Mouse (Mus musculus): Measurements from ENCODE around the gene Tjp3.

The Tjp3 gene

DNA sequence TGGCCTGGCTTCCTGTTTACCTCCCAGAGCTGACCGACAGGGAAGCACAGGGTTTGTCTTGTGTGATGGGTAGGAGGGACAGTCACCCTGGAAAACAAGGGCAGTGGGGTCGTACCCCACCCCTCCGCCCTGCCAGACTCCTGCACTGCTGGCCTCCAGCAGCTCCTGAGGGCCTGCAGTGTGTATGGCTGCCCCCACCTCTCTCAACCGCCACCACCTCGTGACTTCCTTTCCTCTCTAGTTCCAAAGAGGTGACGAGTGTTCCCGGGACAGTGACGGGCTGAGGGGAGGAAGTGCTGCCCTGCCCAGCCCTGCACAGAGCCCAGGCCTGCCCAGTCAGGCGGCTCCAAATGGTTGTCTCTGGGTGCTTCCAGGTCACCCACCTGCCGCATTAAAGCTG, 6.5 kb upstream of the Tjp3 start:
- no peak for DNase-seq (ENCODE audit: low spot score in 2 of 2)

DNA sequence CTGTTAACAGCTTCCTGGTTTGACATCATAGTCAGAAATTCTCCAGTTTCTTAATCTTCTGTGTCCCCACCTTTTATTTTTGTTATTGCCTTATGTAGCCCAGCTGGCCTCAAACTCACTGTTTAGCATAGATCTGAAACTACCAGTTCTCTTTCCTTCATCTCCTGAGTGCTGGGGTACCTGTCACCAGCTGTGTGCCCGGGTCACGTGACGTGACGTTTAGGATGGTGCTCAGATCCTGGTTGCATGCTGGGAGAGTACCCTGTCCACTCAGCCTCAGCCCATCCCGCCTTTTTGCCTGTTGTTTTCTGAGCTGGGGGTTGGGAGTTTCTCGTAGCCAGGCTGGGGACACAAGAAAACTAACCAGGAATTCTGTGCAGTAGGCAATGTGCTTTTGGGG, 5.9 kb upstream of the Tjp3 start:
- DNase-seq (ENCODE audit: low spot score in 2 of 2): no peak

GRCm38 (mm10) chr10:81295185-81295584, 3.8 kb upstream of the Tjp3 start:
- no peak for DNase-seq (ENCODE audit: low spot score in 2 of 2)

- DNase-seq (ENCODE audit: low spot score in 2 of 2): no peak
These were observed 3.1 kb upstream of the Tjp3 start for GRCm38 (mm10) chr10:81294442-81294841.

- no peak for DNase-seq (ENCODE audit: low spot score in 2 of 2)
These were observed 2.1 kb upstream of the Tjp3 start for GRCm38 (mm10) chr10:81293334-81294030.

DNA sequence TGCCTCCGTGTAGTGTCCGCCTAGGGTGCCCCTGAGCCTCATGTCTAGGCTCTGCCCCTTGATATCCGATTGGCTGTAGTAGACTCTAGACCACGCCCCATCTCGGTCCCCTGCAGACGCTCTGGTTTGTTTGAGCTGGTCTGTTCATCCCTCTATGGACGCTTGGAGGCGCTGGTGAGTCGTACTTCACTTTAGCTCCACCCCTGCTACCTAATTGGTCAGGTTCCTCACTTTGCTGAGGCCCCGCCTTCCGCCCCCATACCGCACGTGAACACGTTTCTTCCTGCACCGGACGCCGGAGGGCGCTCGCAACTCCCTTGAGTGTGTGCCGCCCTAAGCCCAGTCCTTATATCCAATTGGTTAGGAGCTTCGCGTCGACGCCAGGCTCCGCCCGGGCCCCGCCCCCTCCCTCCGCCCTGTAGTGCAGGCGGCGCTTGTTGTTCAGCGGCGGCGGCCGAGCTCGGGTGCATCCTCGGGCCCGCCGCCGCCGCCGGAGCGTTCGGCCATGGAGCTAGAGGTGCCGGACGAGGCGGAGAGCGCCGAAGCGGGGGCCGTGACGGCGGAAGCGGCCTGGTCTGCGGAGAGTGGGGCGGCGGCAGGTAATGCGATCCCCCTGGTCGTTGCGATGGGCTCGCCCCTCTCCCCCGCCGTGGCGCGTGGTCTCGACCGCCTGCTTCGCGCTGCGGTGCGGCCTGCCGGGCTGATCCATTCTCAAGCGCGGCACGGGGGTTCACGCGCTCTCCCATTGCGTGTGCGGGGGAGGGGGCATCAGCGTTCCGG, 1.4 kb upstream of the Tjp3 start, which contains the start of gene Pip5k1c:
TSS of gene Pip5k1c (plus strand) at position 410 of the 780 bp plus-strand sequence.
- DNase-seq (ENCODE audit: low spot score in 2 of 2): peak; percentile 99

DNA sequence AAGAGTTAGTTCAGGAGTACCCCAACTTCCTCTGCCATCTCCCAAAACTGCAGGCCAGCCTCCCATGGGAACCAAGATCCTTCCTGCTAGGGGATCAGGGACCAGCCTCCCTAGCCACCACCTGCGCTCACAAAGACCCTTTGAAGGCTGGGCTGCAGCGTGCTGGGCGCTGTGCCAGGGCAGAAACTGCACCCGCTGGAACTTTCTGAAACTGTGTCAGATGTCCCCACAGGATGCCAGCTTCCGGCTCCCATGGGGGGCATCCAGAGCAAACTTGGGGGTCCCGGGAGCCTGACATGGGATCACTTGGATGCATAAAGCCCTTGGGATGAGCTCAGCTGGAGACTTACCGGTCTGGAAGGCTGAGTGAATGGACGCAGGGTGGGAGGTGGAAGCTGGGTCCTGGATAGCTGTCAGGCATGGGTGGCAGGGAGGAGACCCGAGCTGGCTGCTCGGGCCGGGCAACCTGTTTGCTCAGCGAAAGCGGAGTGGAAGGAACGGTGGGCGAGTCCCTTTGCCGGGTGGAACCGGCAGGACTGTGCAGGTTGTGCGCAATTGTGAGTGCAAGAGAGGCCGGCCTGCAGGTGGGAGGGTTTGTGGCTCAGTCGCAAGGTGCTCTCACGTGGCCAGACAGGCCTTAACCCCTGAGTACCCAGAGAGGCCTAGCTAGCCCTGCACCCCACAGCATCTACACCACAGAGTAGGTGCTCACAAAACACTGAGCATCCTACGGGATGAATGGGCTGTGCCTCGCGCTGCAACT, 502 bp downstream of the Tjp3 start:
- no peak for DNase-seq (ENCODE audit: low spot score in 2 of 2)

DNA sequence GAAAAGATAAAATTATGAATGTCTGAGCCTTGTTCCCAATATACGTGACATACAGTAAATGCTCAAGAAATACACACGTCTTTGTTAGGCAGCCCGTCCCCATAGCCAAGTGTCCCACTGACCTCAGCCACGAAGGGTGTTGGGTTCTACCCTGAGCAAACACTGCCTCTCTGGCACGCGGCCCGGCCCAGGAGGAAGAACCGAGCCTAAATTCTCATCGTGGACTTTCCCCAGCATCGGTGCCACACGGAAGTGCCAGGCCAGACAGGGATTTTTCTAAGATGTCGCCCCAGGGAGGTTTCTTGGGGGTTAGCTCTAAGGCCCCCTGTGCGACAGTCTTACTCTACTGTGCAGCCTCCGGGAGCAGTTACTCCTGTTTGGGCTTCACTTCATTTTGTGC, 1.6 kb downstream of the Tjp3 start:
- no peak for DNase-seq (ENCODE audit: low spot score in 2 of 2)

- DNase-seq (ENCODE audit: low spot score in 2 of 2): peak in 1 of 2 experiments; percentile 61
These were observed 2.1 kb downstream of the Tjp3 start for GRCm38 (mm10) chr10:81289278-81289677.

DNA sequence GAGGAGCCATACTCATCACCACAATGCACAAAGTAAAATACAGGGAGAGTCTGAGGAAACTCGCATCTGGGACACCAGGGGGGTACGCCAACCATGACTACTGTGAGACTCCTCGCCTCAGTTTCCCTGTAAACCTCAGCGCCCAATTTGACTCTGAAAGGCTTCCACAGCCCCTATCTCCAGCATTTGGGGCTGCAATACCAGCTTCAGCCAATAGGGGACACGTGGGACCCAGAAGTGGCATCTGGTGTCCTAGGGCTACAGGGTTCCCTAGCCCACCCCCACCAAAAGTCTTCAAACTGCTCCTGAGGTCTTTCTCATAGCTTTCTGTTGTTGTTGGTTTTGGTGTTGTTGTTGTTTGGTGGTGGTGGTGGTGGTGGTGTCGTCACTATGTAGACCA, 2.8 kb downstream of the Tjp3 start:
- DNase-seq (ENCODE audit: low spot score in 2 of 2): peak in 1 of 2 experiments; percentile 66

GRCm38 (mm10) chr10:81287513-81288157, 3.7 kb downstream of the Tjp3 start:
- DNase-seq (ENCODE audit: low spot score in 2 of 2): peak; percentile 58 to 81

GRCm38 (mm10) chr10:81286586-81286985, 4.8 kb downstream of the Tjp3 start:
- no peak for DNase-seq (ENCODE audit: low spot score in 2 of 2)

- peak; percentile 83 to 90 for DNase-seq (ENCODE audit: low spot score in 2 of 2)
These were observed 5.5 kb downstream of the Tjp3 start for GRCm38 (mm10) chr10:81285694-81286450.

GRCm38 (mm10) chr10:81284719-81285118, 6.7 kb downstream of the Tjp3 start:
- DNase-seq (ENCODE audit: low spot score in 2 of 2): no peak

DNA sequence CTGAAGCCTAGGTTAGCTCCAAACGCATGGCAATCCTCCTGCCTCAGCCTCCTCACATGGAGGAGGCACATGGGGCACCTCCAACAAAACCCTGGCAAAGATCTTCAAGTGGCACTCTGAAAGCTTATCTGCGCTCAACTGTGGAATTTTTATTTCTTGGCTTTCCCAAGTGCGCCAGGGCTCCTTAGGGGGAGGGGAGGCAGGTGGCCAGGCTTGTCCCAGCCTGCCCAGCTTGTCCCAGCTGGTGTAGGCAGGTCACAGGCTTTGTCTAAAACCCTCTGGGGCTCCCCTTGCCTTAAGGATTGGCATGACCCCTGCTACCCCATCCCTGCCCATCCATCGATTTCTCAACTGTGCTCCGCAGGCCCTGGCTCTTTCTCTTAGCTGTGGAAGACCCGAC, 7.2 kb downstream of the Tjp3 start:
- DNase-seq (ENCODE audit: low spot score in 2 of 2): no peak

DNA sequence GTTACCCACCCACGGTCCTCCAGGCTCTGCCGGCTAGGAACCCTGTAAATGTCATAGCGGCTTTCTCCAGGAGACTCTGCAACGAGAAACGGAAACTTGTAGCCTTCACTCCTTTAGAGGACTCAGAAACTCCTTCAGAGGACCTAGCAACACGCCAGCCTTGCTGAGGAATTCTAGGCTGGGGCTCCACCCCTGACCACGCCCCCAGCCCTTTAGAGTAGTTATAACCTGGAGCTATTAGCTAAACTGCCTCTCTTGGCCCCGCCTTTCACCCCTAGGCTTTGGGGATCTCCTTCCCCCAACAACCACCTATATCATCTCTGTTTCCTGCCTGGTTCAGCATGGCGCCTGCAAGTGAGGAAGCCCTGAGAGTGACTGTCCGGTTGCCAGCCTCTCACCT, 11.9 kb downstream of the Tjp3 start:
- no peak for DNase-seq (ENCODE audit: low spot score in 2 of 2)

- no peak for DNase-seq (ENCODE audit: low spot score in 2 of 2)
These were observed 13.7 kb downstream of the Tjp3 start for GRCm38 (mm10) chr10:81277676-81278075.

DNA sequence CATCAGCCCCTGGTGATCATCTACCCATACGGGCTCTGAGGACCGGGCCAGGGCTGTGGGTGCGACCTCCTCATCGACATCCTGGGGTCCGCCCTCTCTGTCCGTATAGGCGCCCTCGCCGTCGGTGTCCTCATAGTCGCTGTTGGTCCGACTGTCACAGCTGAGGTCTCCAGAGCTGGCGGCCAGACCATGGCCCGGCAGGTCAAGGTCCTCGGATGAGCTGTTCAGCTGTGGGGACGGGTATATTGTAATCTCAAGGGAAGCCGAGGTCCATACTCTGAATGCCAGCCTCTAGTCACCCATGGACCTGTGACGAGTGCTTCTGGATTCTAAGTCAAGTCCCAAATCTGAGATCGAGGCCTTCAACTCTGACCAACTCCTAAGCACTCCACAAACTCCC, 17.5 kb downstream of the Tjp3 start:
- DNase-seq (ENCODE audit: low spot score in 2 of 2): no peak

- no peak for DNase-seq (ENCODE audit: low spot score in 2 of 2)
These were observed 19.0 kb downstream of the Tjp3 start for GRCm38 (mm10) chr10:81272356-81272755.

DNA sequence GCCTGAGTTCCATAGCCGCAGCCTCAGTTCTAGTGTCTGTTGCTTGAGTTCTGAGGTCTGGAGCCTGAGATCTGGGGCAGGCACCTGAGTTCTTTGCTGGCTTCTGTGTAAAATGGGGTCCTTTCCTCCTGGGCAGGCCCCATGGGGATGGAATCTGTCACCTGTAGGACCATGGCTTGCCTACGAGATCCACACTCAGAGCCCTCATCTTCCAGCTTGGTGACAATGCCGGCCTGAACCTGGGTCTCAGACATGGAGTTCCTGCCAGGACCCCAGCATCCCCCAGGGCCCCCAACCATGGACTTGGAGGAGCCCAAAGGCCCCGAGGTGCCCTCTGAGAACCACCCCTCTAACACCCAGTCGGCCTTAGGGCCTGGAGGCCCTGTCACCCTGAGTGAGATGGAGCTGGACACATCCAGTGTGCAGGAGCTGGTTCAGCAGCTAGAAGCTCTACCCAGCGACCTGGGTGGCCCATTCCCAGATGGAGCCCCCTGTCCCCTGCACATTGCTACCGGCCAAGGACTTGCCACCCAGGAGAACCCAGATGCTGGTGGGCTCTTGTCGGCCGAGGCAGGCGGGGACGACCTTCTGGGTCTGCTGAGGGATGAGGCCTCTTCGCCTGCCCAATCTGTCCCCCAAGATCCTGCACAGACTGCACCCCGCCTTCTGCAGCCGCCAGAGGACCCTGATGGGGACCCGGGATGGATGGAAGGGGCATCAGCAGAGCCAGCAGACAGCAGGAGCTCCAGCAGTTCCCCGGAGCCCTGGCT, 22.6 kb downstream of the Tjp3 start:
- DNase-seq (ENCODE audit: low spot score in 2 of 2): no peak

Measured in spleen, postnatal 14 days (tissue).